Mouse (Mus musculus) lung, postnatal 0 days (tissue): ENCODE results near the gene Hmga1. TPM values are rescaled to one million over a fixed set of nuclear protein-coding genes. Genes with fewer than 3 reads are reported as not detected.
A peak's percentile ranks its signal among the peaks of the same experiment; 100 is the strongest.

ENCODE experiments used
- ATAC-seq: fragments of 200-750 bp; cut with Nextera tagmentation; 2 replicates; pipeline ENCODE4 v1.8.0; 2017; ENCODE audit warnings: moderate library complexity
- DNase-seq: peaks from one replicate; pipeline ENCODE4 v3.0.0-alpha.2; 2016; ENCODE audit warnings: low spot score
- H3K27ac ChIP-seq: fragments of 300-500 bp; sonication (generic); 2 replicates; pipeline ENCODE4 v1.5.1; 2014; ENCODE audit warnings: antibody characterized with exemption, mild to moderate bottlenecking, low read length, mixed read lengths
- H3K27me3 ChIP-seq: fragments of 300-500 bp; sonication (generic); replicated peaks from 2 replicates; pipeline ENCODE4 v1.6.1; 2014; ENCODE audit warnings: low read length, mixed read lengths; ENCODE audit not compliant: insufficient read depth
- H3K36me3 ChIP-seq: fragments of 300-500 bp; sonication (generic); 2 replicates; pipeline ENCODE4 v1.6.1; 2014; ENCODE audit warnings: low read length, mixed read lengths; ENCODE audit not compliant: insufficient read depth
- H3K4me1 ChIP-seq: fragments of 300-500 bp; sonication (generic); 2 replicates; pipeline ENCODE4 v1.6.1; 2014; ENCODE audit warnings: antibody characterized with exemption, low read depth, low read length, mixed read lengths; ENCODE audit not compliant: insufficient read depth
- H3K4me2 ChIP-seq: fragments of 300-500 bp; sonication (generic); replicated peaks from 2 replicates; pipeline ENCODE4 v1.6.1; 2014; ENCODE audit warnings: low read depth, mild to moderate bottlenecking, low read length, moderate library complexity, mixed read lengths
- H3K4me3 ChIP-seq: fragments of 300-500 bp; sonication (generic); 2 replicates; pipeline ENCODE4 v1.5.1; 2014; ENCODE audit warnings: low read depth, low read length
- H3K9ac ChIP-seq: fragments of 300-500 bp; sonication (generic); replicated peaks from 2 replicates; pipeline ENCODE4 v1.6.1; 2014; ENCODE audit warnings: low read depth, mild to moderate bottlenecking
- H3K9me3 ChIP-seq: fragments of 300-500 bp; sonication (generic); 2 replicates; pipeline ENCODE4 v1.6.1; 2016; ENCODE audit warnings: low read length, mixed read lengths
- CTCF ChIP-seq: IDR thresholded peaks from 2 replicates; pipeline ENCODE4 v1.5.1; 2016; ENCODE audit warnings: antibody characterized with exemption, mild to moderate bottlenecking
- EP300 ChIP-seq: IDR thresholded peaks from 2 replicates; pipeline ENCODE4 v1.6.1; 2016; ENCODE audit warnings: antibody characterized with exemption, mild to moderate bottlenecking, control low read depth
- WGBS: fragments of 180-500 bp; shearing (Covaris S2); extraction: QIAGEN DNeasy Blood & Tissue Kit; methylation state at CpG from one replicate; pipeline ENCODE4 v1.1.7; 2014; 5-methylcytosine and 5-hydroxymethylcytosine counted together
- polyA plus RNA-seq: library from polyadenylated mRNA; unstranded; fragments of >200 nt; fragmentation: Nextera tagmentation; extraction: Ambion mirVana; gene quantifications from 2 replicates; pipeline ENCODE4 v1.2.1, GENCODE M21; 2015

Hmga1 gene
- polyA plus RNA-seq, 1 experiment from 2014 or later, result 50.6 TPM

DNA sequence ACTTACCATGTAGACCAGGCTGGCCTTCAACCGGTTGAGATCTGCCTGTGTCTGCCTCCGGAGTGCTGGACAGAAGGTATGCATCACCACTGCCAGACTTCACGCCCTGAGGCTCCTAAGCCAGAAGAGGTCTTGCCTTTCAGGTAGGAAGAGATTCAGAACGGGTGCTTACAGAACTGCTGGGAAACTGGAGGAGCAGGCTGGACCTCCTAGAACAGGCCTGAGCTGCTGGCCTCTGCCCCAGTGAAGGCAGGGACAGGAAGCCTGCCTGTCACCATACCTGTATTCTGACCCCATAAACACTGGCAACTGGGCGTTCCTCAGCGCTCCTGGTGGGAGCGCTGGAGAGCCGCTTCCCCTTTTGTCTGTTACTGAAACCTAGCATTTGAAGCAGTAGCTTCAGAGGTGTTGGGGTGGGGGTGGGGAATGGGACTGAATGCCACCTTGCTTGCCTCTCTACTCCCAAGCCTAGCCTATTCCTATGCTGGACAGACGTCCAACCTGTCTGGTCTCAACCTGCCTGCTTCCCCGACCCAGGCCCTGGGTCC lies 4.8 kb upstream of the Hmga1 start:
- ATAC-seq (no peak), DNase-seq (no peak)
- H3K27ac ChIP-seq, result no peak overlapping the region
- H3K36me3 ChIP-seq, result no peaks in the 10 kb centered on the region
- TF ChIP-seq EP300, result no peak
- no peak for TF ChIP-seq CTCF
- H3K9me3 ChIP-seq, result no peaks in the 10 kb centered on the region
- H3K4me3 ChIP-seq, result no peak overlapping the region
- WGBS, result 64% methylated on average over 10 of the region's 10 CpGs
- H3K4me2 ChIP-seq, result no peak overlapping the region
- H3K27me3 ChIP-seq, result no peaks in the 10 kb centered on the region
- H3K4me1 ChIP-seq, result no peaks in the 10 kb centered on the region
- H3K9ac ChIP-seq, result no peak overlapping the region

- Histone ChIP-seq H3K27ac (no peak overlapping the region), H3K4me1 (no peaks in the 10 kb centered on the region; the same call in 1 of the 2 replicates), H3K4me3 (no peak overlapping the region), H3K27me3 (no peaks in the 10 kb centered on the region), H3K36me3 (no peaks in the 10 kb centered on the region), H3K9me3 (no peaks in the 10 kb centered on the region), H3K4me2 (no peak overlapping the region), H3K9ac (no peak overlapping the region)
- WGBS, result 74% methylated on average over 23 of the region's 23 CpGs
- no peak for TF ChIP-seq EP300
- no peak for TF ChIP-seq CTCF
- ATAC-seq (no peak), DNase-seq (no peak)
Observed at GRCm38 (mm10) chr17:27552215-27553201, 3.8 kb upstream of the Hmga1 start.

GRCm38 (mm10) chr17:27554062-27554960 lies 2.0 kb upstream of the Hmga1 start:
- H3K4me2 ChIP-seq, result peak overlapping the region; percentile 98
- TF ChIP-seq CTCF, result no peak
- no peak for TF ChIP-seq EP300
- H3K4me3 ChIP-seq, result no peak overlapping the region
- peaks cover 6% of the 10 kb centered on the region; the same call in 1 of the 2 replicates for H3K4me1 ChIP-seq
- H3K9me3 ChIP-seq, result no peaks in the 10 kb centered on the region
- H3K27ac ChIP-seq, result no peak overlapping the region
- no peak overlapping the region for H3K9ac ChIP-seq
- 59% methylated on average over 20 of the region's 20 CpGs for WGBS
- H3K27me3 ChIP-seq, result no peaks in the 10 kb centered on the region
- H3K36me3 ChIP-seq, result no peaks in the 10 kb centered on the region
- DNase-seq, result no peak
- ATAC-seq, result no peak

DNA sequence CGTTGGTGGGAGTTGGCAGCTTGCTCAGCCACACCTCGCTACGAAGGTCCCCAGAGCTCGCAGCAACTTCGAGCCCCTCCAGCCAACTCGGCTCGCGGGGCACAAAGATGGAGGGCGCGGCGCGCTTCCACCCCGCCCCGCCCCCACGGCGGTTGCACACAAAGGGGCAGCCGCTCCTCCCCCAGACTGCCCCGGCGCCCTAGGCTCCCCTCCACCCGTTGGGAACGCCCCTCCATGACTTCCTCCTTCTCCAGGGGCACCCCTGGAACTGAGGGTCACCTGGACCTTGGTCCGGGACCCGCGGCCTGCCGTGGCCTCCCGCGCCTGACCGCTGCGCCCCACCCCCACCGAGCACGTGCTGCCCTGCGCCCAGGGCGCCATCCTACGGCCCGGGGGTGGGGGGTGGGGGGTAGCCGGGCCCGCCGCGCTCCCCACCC lies 1.2 kb upstream of the Hmga1 start:
- WGBS, result under 1% methylated on average over 21 of the region's 39 CpGs
- ATAC-seq (peak; percentile 32), DNase-seq (peak; percentile 72)
- Histone ChIP-seq H3K27me3 (no peaks in the 10 kb centered on the region), H3K9me3 (no peaks in the 10 kb centered on the region), H3K4me2 (peak overlapping the region; percentile 98), H3K36me3 (no peaks in the 10 kb centered on the region), H3K27ac (peak overlapping the region; percentile 92), H3K4me1 (peaks cover 6% of the 10 kb centered on the region; the same call in 1 of the 2 replicates), H3K9ac (peak overlapping the region; percentile 78), H3K4me3 (peak overlapping the region; percentile 76)
- no peak for TF ChIP-seq CTCF
- no peak for TF ChIP-seq EP300

DNA sequence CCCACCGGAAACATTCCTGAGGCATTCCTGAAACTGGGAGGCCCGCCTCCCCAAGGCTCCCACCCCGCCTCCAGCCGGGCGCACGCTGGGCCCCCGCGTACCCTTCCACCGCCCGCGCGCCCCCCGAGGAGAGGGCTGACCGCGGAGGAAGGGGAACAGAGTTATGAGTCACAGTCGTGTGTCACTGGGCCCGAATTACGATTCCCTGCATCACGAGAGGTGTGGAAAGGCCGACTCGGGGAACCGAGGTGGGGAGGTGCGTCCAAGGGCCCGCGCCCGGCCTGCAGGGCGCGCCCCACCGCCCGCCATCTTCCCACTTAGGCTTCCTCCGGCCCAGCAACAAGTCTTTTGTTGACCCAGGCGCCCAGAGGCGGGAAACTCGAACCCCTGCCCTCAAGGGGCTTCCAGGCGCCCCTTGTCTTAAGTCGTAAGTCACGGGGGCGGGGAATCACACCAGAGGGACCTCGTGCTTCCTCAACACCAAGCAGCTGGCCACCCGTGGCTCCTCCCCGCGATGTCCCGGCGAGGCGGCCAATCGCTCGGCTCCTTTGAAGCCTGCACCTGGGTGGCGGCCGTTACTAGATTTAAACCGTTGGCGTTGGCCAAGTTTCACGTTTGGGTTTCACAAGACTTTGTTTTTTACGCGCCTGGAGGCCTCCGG lies 655 bp upstream of the Hmga1 start:
- DNase-seq, result peak; percentile 93
- peak; percentile 33; the same call in 1 of the 2 replicates for TF ChIP-seq CTCF
- TF ChIP-seq EP300, result 0 out of 2 replicates have a peak, but pooled peaks have one; percentile 22
- Histone ChIP-seq H3K9me3 (no peaks in the 10 kb centered on the region), H3K9ac (peak overlapping the region; percentile 78), H3K4me3 (peak overlapping the region; percentile 76), H3K27me3 (no peaks in the 10 kb centered on the region), H3K4me1 (peaks cover 6% of the 10 kb centered on the region; the same call in 1 of the 2 replicates), H3K4me2 (peak overlapping the region; percentile 98), H3K27ac (peak overlapping the region; percentile 92), H3K36me3 (no peaks in the 10 kb centered on the region)
- under 1% methylated on average over 45 of the region's 55 CpGs for WGBS
- peak; percentile 71 for ATAC-seq
